Mouse (Mus musculus) stomach, postnatal 0 days (tissue): Measurements from ENCODE around the gene Slc27a5.

Source experiments
- CTCF ChIP-seq: IDR thresholded peaks from 2 replicates; pipeline ENCODE4 v1.5.1; 2016; ENCODE audit warnings: antibody characterized with exemption, low read depth, mild to moderate bottlenecking, moderate library complexity
- EP300 ChIP-seq: optimal IDR thresholded peaks from 2 replicates; pipeline ENCODE3; 2016; ENCODE audit warnings: antibody characterized with exemption

DNA sequence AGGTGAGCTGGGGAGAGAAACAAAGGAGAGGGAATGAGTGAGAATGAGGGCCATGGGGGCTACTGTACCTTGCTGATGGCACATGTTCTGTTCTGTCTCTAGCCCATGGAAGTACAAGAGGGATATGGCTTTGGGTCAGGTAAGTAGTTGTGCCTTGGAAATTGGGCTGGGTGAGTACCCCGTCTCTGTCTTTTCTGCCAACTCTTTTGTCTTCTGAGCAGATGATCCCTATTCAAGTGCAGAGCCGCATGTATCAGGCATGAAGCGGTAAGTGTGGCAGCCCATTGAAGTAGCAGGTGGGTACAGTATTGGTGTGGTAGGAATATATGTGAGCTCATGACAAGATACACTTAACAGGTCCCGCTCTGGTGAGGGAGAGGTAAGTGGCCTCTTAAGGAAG is 31.0 kb upstream of the Slc27a5 start:
- TF ChIP-seq EP300, result no peak
- no peak for TF ChIP-seq CTCF
